Mouse (Mus musculus) myocyte (in vitro differentiated cells): ENCODE data around the gene Ubtd1.

Source experiments
- E2F4 ChIP-seq: IDR thresholded peaks from one replicate; pipeline ENCODE4 v1.6.1; 2011; ENCODE audit warnings: mild to moderate bottlenecking, control low read depth, moderate library complexity; ENCODE audit not compliant: insufficient read depth
- POLR2A ChIP-seq: IDR thresholded peaks from one replicate; pipeline ENCODE4 v1.6.1; 2011; ENCODE audit warnings: low read depth, mild to moderate bottlenecking, control low read depth, moderate library complexity; ENCODE audit not compliant: insufficient read length
- USF1 ChIP-seq: IDR thresholded peaks from one replicate; pipeline ENCODE4 v1.6.1; 2011; ENCODE audit warnings: low read depth, mild to moderate bottlenecking, control low read depth, moderate library complexity

DNA sequence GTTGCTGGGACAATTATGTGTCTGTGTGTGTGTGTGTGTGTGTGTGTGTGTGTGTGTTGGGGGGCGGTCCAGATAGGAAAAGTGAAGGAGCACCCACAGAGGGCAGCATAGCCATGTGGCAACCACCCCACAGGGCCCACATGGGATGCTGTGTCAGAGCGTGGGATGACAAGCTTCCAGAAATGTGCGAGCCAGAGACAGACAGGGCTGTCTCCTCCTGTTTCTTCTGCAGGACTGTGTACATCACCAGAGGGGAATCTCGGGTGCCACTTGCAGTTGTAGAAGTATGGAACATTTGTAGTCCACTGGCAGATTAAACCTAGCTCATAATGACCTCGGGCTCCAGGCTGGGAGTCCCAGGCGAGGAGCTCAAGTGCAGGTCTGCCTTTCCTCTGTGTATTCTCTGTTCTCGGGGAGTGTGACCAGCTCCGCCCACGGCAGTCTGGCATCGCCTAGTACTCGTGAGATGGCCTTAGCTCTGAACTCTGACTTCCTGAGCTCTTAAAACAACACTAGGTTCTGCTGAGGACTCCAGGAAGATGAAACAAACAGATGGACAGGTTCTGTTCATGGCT lies 53.4 kb downstream of the Ubtd1 start:
- no peak for TF ChIP-seq POLR2A
- no peak for TF ChIP-seq USF1
- TF ChIP-seq E2F4: no peak
